Mouse (Mus musculus): ENCODE data around the gene Rai14. TPM values are rescaled to one million over a fixed set of nuclear protein-coding genes. Genes with fewer than 3 reads are reported as not detected.

The Rai14 gene
- total RNA-seq, 2 experiments from 2014 or later: 10.4 to 11.4 TPM

DNA sequence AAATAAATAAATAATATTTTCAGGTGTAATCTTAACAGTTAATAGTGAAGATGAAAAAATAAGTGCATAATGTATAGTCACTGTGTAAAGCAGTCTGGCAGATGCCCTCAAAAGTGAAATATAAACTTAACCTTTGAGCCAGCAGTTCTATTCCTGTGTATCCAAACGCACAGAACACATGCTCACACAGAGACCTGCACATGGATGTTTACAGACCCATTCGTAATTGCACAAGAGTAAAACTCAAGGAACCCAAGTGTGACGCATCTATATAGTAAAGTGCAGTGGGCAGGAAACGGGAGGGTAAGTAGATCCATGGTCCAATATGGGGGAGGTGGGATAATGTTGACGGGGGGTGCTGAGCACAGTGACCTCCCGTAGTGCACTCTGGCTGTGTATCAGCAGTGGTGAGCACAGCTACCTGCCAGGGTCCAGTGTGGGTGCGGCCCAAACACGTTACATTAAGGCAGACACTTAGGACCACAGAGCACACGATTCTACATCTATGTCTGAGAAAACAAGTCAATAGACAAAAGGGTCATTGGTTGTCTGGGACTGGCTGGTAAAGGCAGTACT lies 13.4 kb downstream of the Rai14 start:
- intact Hi-C loops (cut with DNase I): no loop called here
- DNase-seq (ENCODE audit: low spot score in 2 of 2): no peak

DNA sequence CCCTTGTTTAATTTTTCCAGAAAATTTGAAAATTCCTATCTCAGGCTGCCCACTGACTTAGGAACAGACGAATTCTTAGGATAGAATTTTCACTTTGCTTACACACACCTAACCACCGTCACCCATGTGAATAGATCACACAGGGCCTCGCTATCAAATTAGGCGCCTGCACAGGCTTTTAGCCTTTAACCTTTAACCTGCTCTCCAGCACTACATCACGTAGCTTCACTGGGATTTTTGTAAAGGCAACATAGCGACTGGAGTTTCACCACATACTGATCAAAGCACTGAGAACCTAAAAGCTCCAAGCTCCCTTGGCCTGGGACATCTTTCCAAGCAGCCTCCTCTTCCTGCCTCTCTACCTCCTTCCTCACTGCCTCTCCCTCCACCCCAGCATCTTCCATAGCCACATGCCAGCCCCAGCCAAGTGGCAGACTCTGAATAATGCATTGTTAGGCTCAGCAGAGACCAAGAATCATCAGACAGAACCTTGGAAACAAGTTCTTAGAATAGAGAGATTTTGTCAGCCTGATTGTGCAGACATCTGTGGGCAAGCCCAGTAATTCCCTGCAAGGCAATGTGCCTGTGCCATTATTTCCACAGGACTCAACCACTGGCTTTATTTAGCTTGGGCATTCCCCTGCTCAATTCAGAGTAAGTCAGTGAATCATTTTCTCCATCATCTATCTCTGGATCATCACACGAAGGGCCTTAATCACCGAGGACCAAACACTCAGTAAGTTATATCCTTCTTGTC lies 17.8 kb downstream of the Rai14 start:
- peak; percentile 37 to 76 for DNase-seq (ENCODE audit: low spot score in 2 of 2)
- intact Hi-C loops (cut with DNase I): no loop called here

DNA sequence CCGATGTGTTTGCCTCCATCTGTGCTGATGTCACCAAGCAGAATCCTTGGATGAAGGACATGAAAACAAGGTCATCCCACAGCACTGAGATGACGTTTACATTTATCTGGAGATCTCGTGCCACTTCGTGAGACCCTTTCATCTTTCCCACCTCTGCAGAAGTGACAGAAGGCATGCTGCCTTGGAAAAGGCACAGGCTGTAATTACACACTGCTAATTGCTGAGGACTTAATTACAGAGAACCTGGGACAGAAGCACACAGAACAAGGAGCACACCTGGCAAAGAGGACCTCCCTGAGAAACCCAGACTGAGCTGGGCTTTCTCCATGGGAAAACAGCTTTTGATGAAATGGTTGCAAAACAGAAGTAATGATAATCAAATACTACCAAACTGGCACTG lies 21.8 kb downstream of the Rai14 start:
- intact Hi-C loops (cut with DNase I): no loop called here
- no peak for DNase-seq (ENCODE audit: low spot score in 2 of 2)

DNA sequence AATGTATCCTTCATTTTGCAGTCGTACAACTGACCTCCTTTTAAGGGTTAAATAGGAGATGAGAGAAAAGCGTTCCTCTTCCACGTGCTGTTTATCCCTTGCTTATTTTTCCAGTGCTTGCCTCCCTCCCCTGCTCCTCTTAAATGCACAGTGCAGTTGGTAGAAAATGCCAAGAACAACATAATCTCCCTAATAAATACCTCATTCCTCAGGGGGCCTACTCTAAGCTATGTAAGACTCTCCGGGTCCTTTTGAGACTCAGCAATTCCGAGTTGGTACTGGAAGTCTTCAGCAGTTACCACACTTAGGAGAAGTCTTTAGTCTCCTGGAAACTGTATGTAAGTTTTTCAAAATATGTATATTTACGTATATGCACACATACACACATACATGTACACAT lies 22.9 kb downstream of the Rai14 start:
- no peak for DNase-seq (ENCODE audit: low spot score in 2 of 2)
- intact Hi-C loops (cut with DNase I): no loop called here

DNA sequence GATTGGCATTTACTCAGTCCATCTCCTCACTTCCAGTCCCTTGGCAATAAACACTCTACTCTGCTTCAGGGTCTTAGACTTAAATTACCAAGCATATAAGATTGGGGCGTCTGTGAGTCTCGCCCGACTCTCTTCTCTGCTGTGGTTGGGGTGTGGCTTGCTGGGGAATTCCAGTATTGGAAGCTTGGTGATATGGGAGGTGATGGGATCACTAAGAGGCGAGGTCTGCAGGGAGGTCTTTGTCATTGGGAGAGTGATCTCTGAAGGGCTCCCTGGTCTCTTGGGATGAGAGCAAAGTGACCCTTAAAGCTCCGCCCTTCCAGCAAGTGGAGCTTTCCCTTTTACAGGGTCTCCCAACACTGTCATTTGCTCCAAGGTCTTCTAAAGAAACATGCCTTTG lies 23.5 kb downstream of the Rai14 start:
- DNase-seq (ENCODE audit: low spot score in 2 of 2): no peak
- intact Hi-C loops (cut with DNase I): no loop called here

DNA sequence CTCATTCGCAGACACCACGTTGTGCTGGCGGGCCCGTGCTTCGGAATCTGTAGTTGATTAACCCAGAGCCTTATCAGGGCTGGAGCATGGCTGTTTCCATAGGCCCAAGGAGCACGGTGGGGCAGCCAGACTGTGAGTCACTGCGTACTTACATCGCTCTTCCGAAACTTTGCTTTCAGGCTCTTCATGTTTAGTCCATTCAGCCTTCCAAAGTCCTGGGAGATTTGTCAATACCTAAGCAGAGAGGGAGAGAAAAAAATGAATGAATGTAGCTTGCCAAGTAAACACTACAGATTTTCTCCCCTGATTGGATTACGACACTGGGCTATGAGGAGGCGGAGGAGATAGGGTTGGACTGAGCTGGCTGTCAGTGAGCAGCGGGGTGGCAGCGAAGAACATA lies 24.2 kb downstream of the Rai14 start:
- intact Hi-C loops (cut with DNase I): no loop called here
- DNase-seq (ENCODE audit: low spot score in 2 of 2): no peak

DNA sequence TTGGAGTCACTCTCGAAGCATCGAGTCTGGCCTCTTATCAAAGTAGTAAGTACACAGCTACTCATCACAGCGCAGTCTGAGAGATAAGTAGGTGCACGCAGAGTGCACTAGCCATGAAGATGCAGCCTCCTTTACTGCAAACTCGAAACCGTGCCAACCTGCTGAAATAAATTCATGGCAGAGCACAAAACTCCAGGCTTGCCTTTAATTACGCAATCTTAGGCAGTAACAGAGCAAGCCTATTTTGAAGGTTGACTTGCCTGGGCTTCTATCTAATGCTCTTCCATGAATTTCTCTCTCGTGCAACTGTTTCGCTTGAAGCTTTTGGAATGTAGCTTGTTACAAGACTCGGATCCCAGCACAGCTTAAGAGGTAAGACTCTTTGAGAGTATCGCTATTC lies 25.1 kb downstream of the Rai14 start:
- DNase-seq (ENCODE audit: low spot score in 2 of 2): no peak
- intact Hi-C loops (cut with DNase I): no loop called here

DNA sequence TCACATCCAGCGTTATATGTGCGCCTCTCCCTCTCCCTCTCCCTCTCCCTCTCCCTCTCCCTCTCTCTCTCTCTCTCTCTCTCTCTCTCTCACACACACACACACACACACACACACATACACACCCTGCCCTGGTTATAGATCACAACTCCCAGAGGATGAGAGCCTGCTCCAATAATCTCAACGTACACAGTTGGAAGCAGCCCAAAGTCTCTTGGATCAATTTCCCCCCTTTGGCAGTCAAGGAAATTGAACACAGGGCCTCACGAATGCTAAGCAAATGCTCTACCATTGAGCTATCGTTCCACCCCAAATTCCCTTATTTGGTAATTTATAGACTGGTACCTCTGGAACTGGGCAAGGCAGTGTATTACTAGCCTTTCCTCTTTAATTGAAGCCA lies 25.7 kb downstream of the Rai14 start:
- intact Hi-C loops (cut with DNase I): no loop called here
- no peak for DNase-seq (ENCODE audit: low spot score in 2 of 2)

DNA sequence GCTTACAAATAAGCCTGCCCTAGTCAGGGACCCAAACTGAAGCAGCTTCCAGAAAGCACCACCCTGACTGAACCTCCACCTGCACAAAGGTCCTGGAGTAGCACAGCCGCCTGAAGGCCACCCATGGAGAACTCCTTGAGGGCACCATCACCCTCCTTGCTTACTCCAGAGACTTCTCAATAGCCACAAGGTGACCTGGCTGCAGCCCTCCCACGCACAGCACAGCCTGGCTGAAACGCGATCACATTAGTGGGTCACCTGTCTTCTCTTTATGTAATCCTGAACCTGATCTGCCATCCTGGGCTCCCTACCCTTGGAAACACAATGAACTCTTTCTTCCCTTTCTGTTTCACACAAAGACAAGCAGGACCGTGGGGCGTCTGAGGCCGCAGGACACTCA lies 27.1 kb downstream of the Rai14 start:
- intact Hi-C loops (cut with DNase I): no loop called here
- DNase-seq (ENCODE audit: low spot score in 2 of 2): no peak

DNA sequence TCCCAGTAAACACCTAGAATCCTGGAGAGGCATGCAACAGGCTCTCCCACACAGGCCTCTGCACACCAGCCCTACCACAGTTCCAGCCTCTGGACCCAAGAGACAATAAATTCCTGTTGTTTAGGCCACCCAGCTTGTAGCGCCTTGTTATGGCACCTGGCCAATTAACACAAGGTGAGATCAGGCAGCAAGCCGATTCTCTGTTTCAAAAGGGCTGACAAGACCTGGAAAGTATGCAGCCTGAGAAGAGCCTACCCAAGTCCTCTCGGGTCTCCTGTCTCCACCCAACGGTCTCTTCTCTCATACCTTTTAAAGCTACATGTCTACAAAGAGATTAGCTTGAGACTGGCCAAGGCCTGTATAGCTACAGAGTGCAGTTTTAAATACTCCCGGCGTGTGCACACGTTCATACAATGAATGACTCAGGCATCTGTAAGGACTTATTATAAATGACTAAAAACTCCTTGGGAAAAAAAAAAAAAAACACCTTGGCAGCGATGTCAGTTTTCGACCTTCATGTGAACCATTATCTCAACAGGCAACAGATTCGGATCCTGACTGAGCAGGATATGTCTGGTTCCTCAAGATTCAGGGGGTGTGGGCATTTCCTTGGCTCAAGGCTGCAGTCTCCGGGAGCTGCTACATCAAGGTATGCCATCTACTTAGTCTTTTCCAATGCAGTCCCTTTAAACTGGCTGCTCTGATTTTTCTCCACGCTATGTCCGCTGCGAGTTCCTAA lies 28.6 kb downstream of the Rai14 start:
- intact Hi-C loops (cut with DNase I): no loop called here
- no peak for DNase-seq (ENCODE audit: low spot score in 2 of 2)

DNA sequence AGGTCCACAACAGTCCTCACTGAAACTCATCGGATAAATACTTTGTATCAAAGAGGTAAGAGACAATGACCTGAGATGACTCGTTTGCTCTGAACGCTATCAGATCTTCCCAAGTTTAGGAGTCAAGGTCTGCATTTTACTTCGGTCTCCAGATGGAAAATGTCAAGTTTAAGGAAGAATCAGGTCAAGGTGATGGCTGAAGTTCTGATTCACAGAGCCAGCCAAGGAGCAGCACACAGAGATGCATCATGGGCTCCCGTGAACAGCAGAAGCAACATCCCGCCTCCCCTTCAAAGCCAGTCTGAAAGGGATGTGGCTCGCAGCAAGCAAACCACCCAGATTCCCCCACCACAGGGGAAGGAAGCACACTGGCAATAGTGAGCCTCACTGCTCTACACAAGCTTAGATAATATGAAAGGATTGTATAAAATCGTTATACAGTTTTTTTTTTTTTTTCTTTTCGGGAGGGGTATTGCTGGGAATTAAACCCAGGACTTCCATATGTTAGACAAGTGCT lies 30.7 kb downstream of the Rai14 start:
- intact Hi-C loops (cut with DNase I): no loop called here
- no peak for DNase-seq (ENCODE audit: low spot score in 2 of 2)

DNA sequence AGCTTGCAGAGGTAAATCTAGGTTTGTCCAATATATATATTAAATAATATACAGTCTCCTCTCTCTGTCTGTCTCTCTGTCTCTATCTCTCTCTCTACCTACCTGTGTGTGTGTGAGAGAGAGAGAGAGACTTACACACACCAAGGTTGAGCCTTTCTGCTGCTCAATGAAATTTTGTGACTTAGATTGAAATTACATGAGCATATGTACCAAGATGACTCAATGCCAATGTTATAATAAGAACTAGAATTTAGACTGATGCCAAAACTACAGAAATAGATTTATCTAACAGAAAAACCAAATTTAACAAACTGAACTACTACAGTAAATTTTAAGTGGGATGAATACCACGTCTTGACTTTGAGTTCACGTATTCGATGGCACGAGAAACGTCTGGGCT lies 33.9 kb downstream of the Rai14 start:
- intact Hi-C loops (cut with DNase I): no loop called here
- peak in 1 of 2 experiments; percentile 9 for DNase-seq (ENCODE audit: low spot score in 2 of 2)

DNA sequence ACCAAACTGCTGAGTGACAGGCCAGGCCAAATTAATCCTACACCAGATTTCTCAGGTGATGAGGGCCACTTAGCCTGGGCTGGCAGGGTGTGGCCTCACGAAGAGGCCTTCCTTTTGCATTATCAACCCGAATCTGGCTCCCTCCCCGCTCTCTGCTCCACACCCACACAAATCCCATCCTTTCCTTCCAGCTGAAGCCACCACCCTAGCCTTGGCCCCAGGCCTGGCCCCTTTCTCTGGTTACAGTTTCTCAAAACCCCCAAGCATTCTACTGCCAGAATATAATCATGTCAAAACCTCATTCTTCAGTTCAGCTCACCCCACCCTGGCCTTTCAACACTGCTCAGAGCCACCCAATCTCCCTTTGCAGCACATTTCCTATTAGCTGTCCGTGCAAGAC lies 34.9 kb downstream of the Rai14 start:
- DNase-seq (ENCODE audit: low spot score in 2 of 2): no peak
- intact Hi-C loops (cut with DNase I): no loop called here

DNA sequence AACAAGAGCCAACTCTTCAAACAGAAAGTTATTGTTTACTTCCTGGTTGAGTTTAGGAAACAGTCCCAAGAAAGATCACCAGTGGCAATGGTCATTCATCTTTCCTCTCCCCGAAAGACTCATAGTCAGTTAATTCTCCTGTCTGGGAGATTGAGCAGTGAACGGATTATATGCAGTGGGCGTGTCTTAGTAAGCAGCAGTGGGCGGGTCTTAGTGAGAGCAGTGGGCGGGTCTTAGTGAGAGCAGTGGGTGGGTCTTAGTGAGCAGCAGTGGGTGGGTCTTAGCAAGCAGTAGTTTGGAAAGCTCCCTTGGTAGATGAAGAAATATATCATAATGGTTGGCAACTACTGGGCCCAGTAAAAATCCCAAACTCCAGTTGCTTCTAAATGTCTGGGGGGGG lies 38.6 kb downstream of the Rai14 start:
- DNase-seq (ENCODE audit: low spot score in 2 of 2): no peak
- intact Hi-C loops (cut with DNase I): no loop called here

DNA sequence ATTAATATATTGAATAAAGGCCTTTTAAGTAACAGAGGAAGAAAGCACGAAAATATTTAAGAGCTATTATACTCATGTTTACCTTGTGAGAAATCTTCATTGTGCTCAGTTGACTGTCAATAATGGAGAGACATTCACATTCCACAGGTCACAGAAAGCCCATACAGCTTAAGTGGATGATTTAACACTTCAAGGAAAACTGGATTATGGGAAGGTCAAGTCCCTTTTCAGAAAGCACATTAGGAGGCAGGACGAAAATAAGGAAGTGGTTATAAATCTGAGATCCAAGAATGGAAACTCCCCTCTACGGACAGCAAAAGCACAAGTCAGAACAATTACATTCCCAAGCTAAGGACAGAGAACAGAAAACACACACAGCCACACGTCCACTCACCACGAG lies 41.5 kb downstream of the Rai14 start:
- intact Hi-C loops (cut with DNase I): no loop called here
- no peak for DNase-seq (ENCODE audit: low spot score in 2 of 2)

DNA sequence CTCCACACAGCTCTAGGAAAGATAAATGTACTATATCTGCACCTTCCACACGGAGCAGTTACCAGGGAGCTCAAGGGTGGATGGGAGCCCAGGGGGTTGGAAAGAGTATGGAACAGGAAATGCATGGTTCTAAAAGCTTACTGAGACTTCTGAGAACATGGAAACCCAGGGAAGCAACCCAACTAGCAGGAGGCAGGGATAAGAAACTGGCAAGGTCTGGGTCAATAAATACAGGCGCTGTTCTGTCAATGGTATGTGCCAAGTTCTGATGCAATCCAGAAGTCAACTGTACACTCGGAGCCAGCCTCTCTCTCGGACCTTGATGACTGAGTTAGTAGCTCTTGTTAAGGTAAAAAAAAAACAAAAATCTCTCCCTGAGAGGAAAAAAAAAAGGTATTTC lies 42.6 kb downstream of the Rai14 start:
- intact Hi-C loops (cut with DNase I): no loop called here
- DNase-seq (ENCODE audit: low spot score in 2 of 2): no peak

DNA sequence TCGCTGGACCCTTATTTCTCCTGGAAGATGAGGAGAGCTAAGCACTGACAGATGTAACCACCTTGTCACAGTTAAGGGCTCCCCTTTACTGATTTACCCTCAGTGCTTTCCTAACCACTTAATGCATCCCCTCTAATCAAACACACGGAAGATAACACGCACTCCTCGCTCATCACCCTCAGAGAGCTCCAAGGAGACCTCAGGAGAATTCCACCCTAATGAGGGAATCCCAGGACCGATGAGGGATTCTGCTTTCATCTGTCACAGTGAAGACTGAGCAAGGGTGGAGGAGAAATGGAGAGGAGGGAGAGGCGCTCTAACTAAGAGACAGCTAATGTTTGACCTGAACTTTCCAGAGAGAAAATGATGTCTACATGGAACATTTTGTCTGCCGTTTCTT lies 44.3 kb downstream of the Rai14 start:
- no peak for DNase-seq (ENCODE audit: low spot score in 2 of 2)

DNA sequence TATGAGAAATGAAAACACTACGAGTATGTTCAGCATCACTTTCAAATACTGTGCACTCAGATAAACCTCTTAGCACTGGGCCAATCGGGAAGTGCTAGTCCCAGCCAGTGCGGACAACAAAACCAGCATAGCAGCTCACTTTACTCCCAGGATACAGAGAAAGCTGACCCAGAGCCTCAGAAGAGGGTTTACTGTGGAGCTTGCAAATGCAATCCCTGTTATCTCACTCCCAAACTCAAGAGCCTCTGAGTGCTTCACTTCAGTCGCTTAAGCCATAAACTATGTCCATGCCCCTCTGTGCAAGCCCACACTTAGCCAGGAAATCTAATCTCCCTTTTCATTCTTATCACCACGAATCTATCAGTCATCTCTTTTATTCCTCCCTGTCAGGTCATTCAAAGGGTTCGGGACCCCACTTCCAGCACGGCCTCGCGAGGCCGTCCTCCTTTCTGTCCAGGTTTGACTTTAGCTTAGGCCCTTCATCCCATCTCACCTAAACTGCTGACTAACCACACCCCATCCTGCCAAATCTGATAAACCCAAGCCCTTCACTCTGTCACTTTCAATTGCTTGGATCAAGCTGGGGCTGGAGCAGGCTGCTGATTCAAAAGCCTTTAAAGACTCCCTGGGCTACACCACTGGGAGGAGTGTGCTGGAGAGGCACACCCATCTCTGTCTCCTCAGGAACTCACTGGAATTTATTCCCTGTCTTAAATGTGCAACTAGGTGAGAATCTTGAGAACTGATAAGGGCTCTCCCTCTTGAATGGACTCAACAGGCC lies 46.1 kb downstream of the Rai14 start:
- intact Hi-C loops (cut with DNase I): no loop called here
- no peak for DNase-seq (ENCODE audit: low spot score in 2 of 2)

More for the DNA sequence above, 44.3 kb downstream of the Rai14 start:
- intact Hi-C loops (cut with DNase I): no loop called here

DNA sequence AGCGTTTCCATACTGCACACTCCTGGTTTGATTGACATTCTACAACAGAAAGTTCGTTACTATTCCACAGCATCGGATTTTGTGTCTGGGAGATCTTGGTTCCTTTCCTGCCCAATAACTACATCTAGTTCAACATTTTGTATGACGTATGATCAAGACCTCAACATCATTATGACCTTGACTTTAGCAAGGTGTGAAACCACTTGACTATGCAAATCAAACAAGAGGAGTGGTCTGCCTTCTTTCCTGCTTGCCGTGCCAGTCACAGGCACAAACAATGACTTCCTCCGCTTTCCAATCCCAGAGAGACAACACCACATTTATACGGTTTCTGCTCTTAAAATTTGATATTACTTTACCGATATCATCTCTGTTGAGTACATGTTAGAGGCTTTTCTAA lies 48.6 kb downstream of the Rai14 start:
- intact Hi-C loops (cut with DNase I): no loop called here
- DNase-seq (ENCODE audit: low spot score in 2 of 2): no peak

DNA sequence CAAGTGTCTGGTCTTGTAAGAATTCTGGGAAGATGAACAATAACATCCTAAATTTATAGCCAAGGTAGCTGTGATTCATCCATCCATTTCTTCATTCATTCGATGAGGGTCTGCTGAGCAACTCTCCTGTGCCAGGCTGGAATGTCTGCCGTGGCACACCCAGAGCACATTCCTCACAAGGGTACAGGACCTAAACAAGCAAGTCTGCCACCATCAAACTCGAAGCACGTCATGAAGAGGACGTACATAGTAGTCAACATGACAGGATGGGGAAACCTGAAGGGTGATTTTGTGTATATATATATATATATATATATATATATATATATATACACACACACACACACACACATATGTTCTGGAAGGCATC lies 49.9 kb downstream of the Rai14 start:
- DNase-seq (ENCODE audit: low spot score in 2 of 2): no peak
- intact Hi-C loops (cut with DNase I): no loop called here

Data from left cerebral cortex, postnatal 14 days (tissue).